Mouse (Mus musculus): ENCODE data around the gene Hsd11b1.

GRCm38 (mm10) chr1:193301216-193302092, 37.6 kb upstream of the Hsd11b1 start:
- no peak for TF ChIP-seq EP300 (IDR thresholded peaks at IDR 0.05)
- TF ChIP-seq CTCF (IDR thresholded peaks at IDR 0.05) = no peak
